Mouse (Mus musculus): ENCODE results near the gene Spaca4. TPM values are rescaled to one million over a fixed set of nuclear protein-coding genes. Genes with fewer than 3 reads are reported as not detected.

The Spaca4 gene
- total RNA-seq, 2 experiments from 2014 or later: not detected

GRCm38 (mm10) chr7:45677627-45678295, 47.9 kb downstream of the Spaca4 start:
- ATAC-seq (replicated peaks; ENCODE audit: low FRiP score, poor library complexity, severe bottlenecking): no peak

Other genes with a start within 250 kb of the Spaca4 start
Only the 30 nearest of the 32 such genes appear.
- 0.42 and 3.6 TPM in 2 replicates for gene Dhdh, start 237.0 kb downstream of the Spaca4 start, total RNA-seq (2015; ENCODE audit: low replicate concordance)
- 1.0 and 1.6 TPM in 2 replicates for gene Dhdh, start 237.0 kb downstream of the Spaca4 start, total RNA-seq (2017; ENCODE audit: low replicate concordance)
- gene Nucb1, start 215.4 kb downstream of the Spaca4 start, total RNA-seq (2015; ENCODE audit: low replicate concordance): 164 and 168 TPM in 2 replicates
- gene Nucb1, start 215.4 kb downstream of the Spaca4 start, total RNA-seq (2017; ENCODE audit: low replicate concordance): 789 and 905 TPM in 2 replicates
- gene Ppp1r15a, start 199.5 kb downstream of the Spaca4 start, total RNA-seq (2015; ENCODE audit: low replicate concordance): 814 and 867 TPM in 2 replicates
- gene Ppp1r15a, start 199.5 kb downstream of the Spaca4 start, total RNA-seq (2017; ENCODE audit: low replicate concordance): 569 and 633 TPM in 2 replicates
- 7.2 TPM in 1 of 2 replicates, not detected in the other for gene Plekha4, start 199.5 kb downstream of the Spaca4 start, total RNA-seq (2015; ENCODE audit: low replicate concordance)
- 0.08 and 0.90 TPM in 2 replicates for gene Plekha4, start 199.5 kb downstream of the Spaca4 start, total RNA-seq (2017; ENCODE audit: low replicate concordance)
- not detected in 2 replicates for gene Hsd17b14, start 170.9 kb downstream of the Spaca4 start, total RNA-seq (2015; ENCODE audit: low replicate concordance)
- gene Hsd17b14, start 170.9 kb downstream of the Spaca4 start, total RNA-seq (2017; ENCODE audit: low replicate concordance): not detected in 2 replicates
- gene Bcat2, start 155.7 kb downstream of the Spaca4 start, total RNA-seq (2015; ENCODE audit: low replicate concordance): 8.4 and 17.7 TPM in 2 replicates
- 4.0 and 22.0 TPM in 2 replicates for gene Bcat2, start 155.7 kb downstream of the Spaca4 start, total RNA-seq (2017; ENCODE audit: low replicate concordance)
- gene Fgf21, start 110.3 kb downstream of the Spaca4 start, total RNA-seq (2015; ENCODE audit: low replicate concordance): not detected in 2 replicates
- not detected in 2 replicates for gene Fgf21, start 110.3 kb downstream of the Spaca4 start, total RNA-seq (2017; ENCODE audit: low replicate concordance)
- gene Fut1, start 108.5 kb downstream of the Spaca4 start, total RNA-seq (2015; ENCODE audit: low replicate concordance): not detected in 2 replicates
- not detected in 2 replicates for gene Fut1, start 108.5 kb downstream of the Spaca4 start, total RNA-seq (2017; ENCODE audit: low replicate concordance)
- gene Izumo1, start 104.0 kb downstream of the Spaca4 start, total RNA-seq (2015; ENCODE audit: low replicate concordance): not detected in 2 replicates
- not detected in 2 replicates for gene Izumo1, start 104.0 kb downstream of the Spaca4 start, total RNA-seq (2017; ENCODE audit: low replicate concordance)
- not detected in 2 replicates for gene Rasip1, start 98.3 kb downstream of the Spaca4 start, total RNA-seq (2015; ENCODE audit: low replicate concordance)
- not detected in 2 replicates for gene Rasip1, start 98.3 kb downstream of the Spaca4 start, total RNA-seq (2017; ENCODE audit: low replicate concordance)
- gene Mamstr, start 85.8 kb downstream of the Spaca4 start, total RNA-seq (2015; ENCODE audit: low replicate concordance): not detected in 2 replicates
- not detected in 2 replicates for gene Mamstr, start 85.8 kb downstream of the Spaca4 start, total RNA-seq (2017; ENCODE audit: low replicate concordance)
- not detected in 2 replicates for gene Fut2, start 59.4 kb downstream of the Spaca4 start, total RNA-seq (2015; ENCODE audit: low replicate concordance)
- gene Fut2, start 59.4 kb downstream of the Spaca4 start, total RNA-seq (2017; ENCODE audit: low replicate concordance): not detected in 2 replicates
- gene Ntn5, start 41.8 kb downstream of the Spaca4 start, total RNA-seq (2015; ENCODE audit: low replicate concordance): not detected in 2 replicates
- gene Ntn5, start 41.8 kb downstream of the Spaca4 start, total RNA-seq (2017; ENCODE audit: low replicate concordance): not detected in 2 replicates
- not detected in 2 replicates for gene Sec1, start 31.4 kb downstream of the Spaca4 start, total RNA-seq (2015; ENCODE audit: low replicate concordance)
- gene Sec1, start 31.4 kb downstream of the Spaca4 start, total RNA-seq (2017; ENCODE audit: low replicate concordance): not detected in 2 replicates
- not detected in 2 replicates for gene Car11, start 26.0 kb downstream of the Spaca4 start, total RNA-seq (2015; ENCODE audit: low replicate concordance)
- not detected in 2 replicates for gene Car11, start 26.0 kb downstream of the Spaca4 start, total RNA-seq (2017; ENCODE audit: low replicate concordance)
- gene Dbp, start 20.7 kb downstream of the Spaca4 start, total RNA-seq (2015; ENCODE audit: low replicate concordance): 1.3 and 2.5 TPM in 2 replicates
- 1.7 and 2.6 TPM in 2 replicates for gene Dbp, start 20.7 kb downstream of the Spaca4 start, total RNA-seq (2017; ENCODE audit: low replicate concordance)
- 522 and 544 TPM in 2 replicates for gene Rpl18, start 10.4 kb downstream of the Spaca4 start, total RNA-seq (2015; ENCODE audit: low replicate concordance)
- 281 and 297 TPM in 2 replicates for gene Rpl18, start 10.4 kb downstream of the Spaca4 start, total RNA-seq (2017; ENCODE audit: low replicate concordance)
- gene Sphk2, start 7.8 kb downstream of the Spaca4 start, total RNA-seq (2015; ENCODE audit: low replicate concordance): 9.6 and 12.6 TPM in 2 replicates
- gene Sphk2, start 7.8 kb downstream of the Spaca4 start, total RNA-seq (2017; ENCODE audit: low replicate concordance): 4.8 and 9.4 TPM in 2 replicates
- not detected in 2 replicates for gene Fam83e, start 4.6 kb downstream of the Spaca4 start, total RNA-seq (2015; ENCODE audit: low replicate concordance)
- gene Fam83e, start 4.6 kb downstream of the Spaca4 start, total RNA-seq (2017; ENCODE audit: low replicate concordance): not detected in 2 replicates
- gene Lmtk3, start 57.9 kb upstream of the Spaca4 start, total RNA-seq (2015; ENCODE audit: low replicate concordance): not detected in 2 replicates
- not detected in 2 replicates for gene Lmtk3, start 57.9 kb upstream of the Spaca4 start, total RNA-seq (2017; ENCODE audit: low replicate concordance)
- not detected in 2 replicates for gene Sult2b1, start 58.9 kb upstream of the Spaca4 start, total RNA-seq (2015; ENCODE audit: low replicate concordance)
- gene Sult2b1, start 58.9 kb upstream of the Spaca4 start, total RNA-seq (2017; ENCODE audit: low replicate concordance): not detected in 2 replicates
- gene Cyth2, start 88.8 kb upstream of the Spaca4 start, total RNA-seq (2015; ENCODE audit: low replicate concordance): 20.5 and 29.8 TPM in 2 replicates
- gene Cyth2, start 88.8 kb upstream of the Spaca4 start, total RNA-seq (2017; ENCODE audit: low replicate concordance): 43.8 and 48.9 TPM in 2 replicates
- gene Kcnj14, start 99.0 kb upstream of the Spaca4 start, total RNA-seq (2015; ENCODE audit: low replicate concordance): not detected in 2 replicates
- gene Kcnj14, start 99.0 kb upstream of the Spaca4 start, total RNA-seq (2017; ENCODE audit: low replicate concordance): not detected in 2 replicates
- 2.5 and 2.9 TPM in 2 replicates for gene Grwd1, start 105.1 kb upstream of the Spaca4 start, total RNA-seq (2015; ENCODE audit: low replicate concordance)
- 0.23 and 4.0 TPM in 2 replicates for gene Grwd1, start 105.1 kb upstream of the Spaca4 start, total RNA-seq (2017; ENCODE audit: low replicate concordance)
- 55.9 and 91.4 TPM in 2 replicates for gene Kdelr1, start 147.0 kb upstream of the Spaca4 start, total RNA-seq (2015; ENCODE audit: low replicate concordance)
- gene Kdelr1, start 147.0 kb upstream of the Spaca4 start, total RNA-seq (2017; ENCODE audit: low replicate concordance): 31.2 and 39.1 TPM in 2 replicates
- not detected in 2 replicates for gene Grin2d, start 152.6 kb upstream of the Spaca4 start, total RNA-seq (2015; ENCODE audit: low replicate concordance)
- not detected in 2 replicates for gene Grin2d, start 152.6 kb upstream of the Spaca4 start, total RNA-seq (2017; ENCODE audit: low replicate concordance)
- not detected in 2 replicates for gene Syngr4, start 170.9 kb upstream of the Spaca4 start, total RNA-seq (2015; ENCODE audit: low replicate concordance)
- gene Syngr4, start 170.9 kb upstream of the Spaca4 start, total RNA-seq (2017; ENCODE audit: low replicate concordance): 1.3 TPM in 1 of 2 replicates, not detected in the other
- 0.84 and 1.1 TPM in 2 replicates for gene Tmem143, start 171.1 kb upstream of the Spaca4 start, total RNA-seq (2015; ENCODE audit: low replicate concordance)
- gene Tmem143, start 171.1 kb upstream of the Spaca4 start, total RNA-seq (2017; ENCODE audit: low replicate concordance): 4.0 and 4.6 TPM in 2 replicates
- 75.5 and 85.4 TPM in 2 replicates for gene Emp3, start 195.6 kb upstream of the Spaca4 start, total RNA-seq (2015; ENCODE audit: low replicate concordance)
- 19.1 and 41.8 TPM in 2 replicates for gene Emp3, start 195.6 kb upstream of the Spaca4 start, total RNA-seq (2017; ENCODE audit: low replicate concordance)
- not detected in 2 replicates for gene Ccdc114, start 198.3 kb upstream of the Spaca4 start, total RNA-seq (2015; ENCODE audit: low replicate concordance)
- 2.6 TPM in 1 of 2 replicates, not detected in the other for gene Ccdc114, start 198.3 kb upstream of the Spaca4 start, total RNA-seq (2017; ENCODE audit: low replicate concordance)

Measured in erythroid progenitor cell, adult 5-6 weeks (primary cell).